Mouse (Mus musculus) left cerebral cortex, postnatal 4 days (tissue): ENCODE measurements around the gene Paf1. TPM values are rescaled to one million over a fixed set of nuclear protein-coding genes. Genes with fewer than 3 reads are reported as not detected.

ENCODE experiments used
- total RNA-seq, 2 experiments: library from RNA; stranded (reverse); gene quantifications; 2 replicates each; pipeline ENCODE4 v1.2.3; 2021

The Paf1 gene
- total RNA-seq, 2 experiments from 2014 or later, result 77.7 to 86.8 TPM

Other genes with a start within 250 kb of the Paf1 start
- 100 to 1,000 TPM; 113 to 121 TPM for gene Fbl, start 223.2 kb upstream of the Paf1 start, total RNA-seq
- 10 to 100 TPM; 27.9 TPM for gene Dyrk1b, start 213.5 kb upstream of the Paf1 start, total RNA-seq
- gene Eid2, start 125.1 kb upstream of the Paf1 start, total RNA-seq, result 10 to 100 TPM; 73.3 to 78.0 TPM
- 10 to 100 TPM; 44.2 to 46.9 TPM for gene Eid2b, start 115.2 kb upstream of the Paf1 start, total RNA-seq
- 1 to 10 TPM; 1.1 to 1.3 TPM for gene Selenov, start 101.8 kb upstream of the Paf1 start, total RNA-seq
- gene Dll3, start 90.7 kb upstream of the Paf1 start, total RNA-seq, result 1 to 10 TPM; 6.9 to 8.1 TPM
- 10 to 100 TPM; 59.7 to 66.7 TPM for gene Timm50, start 80.9 kb upstream of the Paf1 start, total RNA-seq
- gene Supt5, start 54.2 kb upstream of the Paf1 start, total RNA-seq, result 100 to 1,000 TPM; 111 TPM
- gene Rps16, start 42.3 kb upstream of the Paf1 start, total RNA-seq, result 100 to 1,000 TPM; 913 to 959 TPM
- gene Plekhg2, start 20.4 kb upstream of the Paf1 start, total RNA-seq, result 10 to 100 TPM; 25.0 to 33.3 TPM
- gene Zfp36, start 12.7 kb upstream of the Paf1 start, total RNA-seq, result 1 to 10 TPM; 1.9 to 2.3 TPM
- gene Med29, start 243 bp upstream of the Paf1 start, total RNA-seq, result 10 to 100 TPM; 18.6 to 19.7 TPM
- gene Gmfg, start 44.5 kb downstream of the Paf1 start, total RNA-seq, result 1 to 10 TPM; 2.5 to 3.3 TPM
- 100 to 1,000 TPM; 125 TPM for gene Lrfn1, start 59.0 kb downstream of the Paf1 start, total RNA-seq
- gene Ifnl2, start 117.5 kb downstream of the Paf1 start, total RNA-seq, result not detected
- not detected for gene Ifnl3, start 129.9 kb downstream of the Paf1 start, total RNA-seq
- not detected for gene Sycn, start 147.9 kb downstream of the Paf1 start, total RNA-seq
- gene Nccrp1, start 154.3 kb downstream of the Paf1 start, total RNA-seq, result not detected
- gene Samd4b, start 205.2 kb downstream of the Paf1 start, total RNA-seq, result 10 to 100 TPM; 67.9 to 70.0 TPM
- gene Pak4, start 205.2 kb downstream of the Paf1 start, total RNA-seq, result 10 to 100 TPM; 11.6 to 11.9 TPM
- under 1 TPM; 0.18 to 0.89 TPM for gene Acp7, start 238.4 kb downstream of the Paf1 start, total RNA-seq